Mouse (Mus musculus): ENCODE measurements around the gene Ank3.

GRCm38 (mm10) chr10:69917711-69918110 lies 519.1 kb downstream of the Ank3 start:
- TF ChIP-seq CTCF (IDR thresholded peaks at IDR 0.05; ENCODE audit: borderline replicate concordance, extremely low read depth, insufficient read depth, insufficient read length) (no peak), POLR2A (IDR thresholded peaks at IDR 0.05; ENCODE audit: borderline replicate concordance, extremely low read depth, insufficient read depth, insufficient read length, poor library complexity, severe bottlenecking) (no peak)

Measured in brain, embryonic 14.5 days (tissue).